Mouse (Mus musculus): Measurements from ENCODE around the gene Zfp318. TPM values are rescaled to one million over a fixed set of nuclear protein-coding genes. Genes with fewer than 3 reads are reported as not detected.

The Zfp318 gene
- polyA plus RNA-seq, 1 experiment from 2014 or later = 4.5 TPM

- WGBS (ENCODE audit: insufficient replicate concordance) = 77% methylated on average over 5 of the region's 5 CpGs
- Histone ChIP-seq H3K27ac (no peak overlapping the region), H3K4me1 (no peaks in the 10 kb centered on the region), H3K9me3 (replicated peaks) (no peaks in the 10 kb centered on the region), H3K9ac (no peak overlapping the region), H3K27me3 (replicated peaks) (no peaks in the 10 kb centered on the region; the same call in 1 of the 2 replicates), H3K4me3 (no peak overlapping the region), H3K4me2 (no peak overlapping the region), H3K36me3 (peaks cover 9% of the 10 kb centered on the region)
- ATAC-seq = no peak
Observed at GRCm38 (mm10) chr17:46418628-46419027, 35.1 kb downstream of the Zfp318 start.

DNA sequence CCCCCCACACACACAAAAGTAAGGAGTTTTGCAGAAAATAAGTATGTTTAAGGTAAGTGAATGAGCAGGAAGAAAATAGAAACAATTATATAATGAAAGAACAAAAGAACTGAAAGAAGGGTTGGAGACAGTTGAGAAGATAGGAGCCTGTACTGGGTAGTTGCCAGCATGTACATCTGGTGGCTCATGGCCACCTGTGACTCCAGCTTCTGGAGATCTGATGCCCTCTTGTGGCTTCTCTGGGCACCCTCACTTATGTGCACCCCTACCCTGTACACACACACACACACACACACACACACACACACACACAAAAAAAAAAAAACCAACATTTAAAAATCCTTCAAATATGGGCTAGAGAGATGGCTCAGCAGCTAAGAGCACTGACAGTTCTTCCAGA is 36.2 kb downstream of the Zfp318 start:
- ATAC-seq = no peak

DNA sequence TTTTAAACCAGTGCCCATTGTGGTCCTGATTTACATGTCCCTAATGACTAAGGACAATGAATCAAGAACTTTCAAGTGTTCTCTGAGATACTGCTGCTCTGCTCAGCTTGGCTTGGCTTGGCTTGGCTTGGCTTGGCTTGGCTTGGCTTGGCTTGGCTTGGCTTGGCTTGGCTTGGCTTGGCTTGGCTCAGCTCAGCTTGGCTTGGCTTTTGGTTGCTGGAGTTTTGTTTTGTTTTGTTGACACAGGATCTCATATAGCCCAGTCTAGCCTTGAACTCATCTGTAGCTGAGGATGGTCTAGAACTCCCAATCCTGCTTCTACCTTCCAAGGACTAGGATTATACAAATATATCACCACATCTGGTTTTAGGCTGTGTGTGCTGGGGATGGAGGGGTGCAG is 43.0 kb downstream of the Zfp318 start:
- no peaks in the 10 kb centered on the region for H3K4me1 ChIP-seq
- no peak overlapping the region for H3K4me3 ChIP-seq
- peaks cover 31% of the 10 kb centered on the region for H3K27me3 ChIP-seq (replicated peaks)
- H3K27ac ChIP-seq = no peak overlapping the region
- H3K4me2 ChIP-seq = no peak overlapping the region
- no peaks in the 10 kb centered on the region for H3K9me3 ChIP-seq (replicated peaks)
- H3K36me3 ChIP-seq = no peaks in the 10 kb centered on the region
- H3K9ac ChIP-seq = no peak overlapping the region
- ATAC-seq = no peak

More for the DNA sequence above, 36.2 kb downstream of the Zfp318 start:
- Histone ChIP-seq H3K36me3 (0 out of 2 replicates have a peak, but pooled peaks cover 3% of the 10 kb centered on the region), H3K4me3 (no peak overlapping the region), H3K9me3 (replicated peaks) (no peaks in the 10 kb centered on the region), H3K27ac (no peak overlapping the region), H3K9ac (no peak overlapping the region), H3K4me1 (no peaks in the 10 kb centered on the region), H3K27me3 (replicated peaks) (no peaks in the 10 kb centered on the region; the same call in 1 of the 2 replicates), H3K4me2 (no peak overlapping the region)

DNA sequence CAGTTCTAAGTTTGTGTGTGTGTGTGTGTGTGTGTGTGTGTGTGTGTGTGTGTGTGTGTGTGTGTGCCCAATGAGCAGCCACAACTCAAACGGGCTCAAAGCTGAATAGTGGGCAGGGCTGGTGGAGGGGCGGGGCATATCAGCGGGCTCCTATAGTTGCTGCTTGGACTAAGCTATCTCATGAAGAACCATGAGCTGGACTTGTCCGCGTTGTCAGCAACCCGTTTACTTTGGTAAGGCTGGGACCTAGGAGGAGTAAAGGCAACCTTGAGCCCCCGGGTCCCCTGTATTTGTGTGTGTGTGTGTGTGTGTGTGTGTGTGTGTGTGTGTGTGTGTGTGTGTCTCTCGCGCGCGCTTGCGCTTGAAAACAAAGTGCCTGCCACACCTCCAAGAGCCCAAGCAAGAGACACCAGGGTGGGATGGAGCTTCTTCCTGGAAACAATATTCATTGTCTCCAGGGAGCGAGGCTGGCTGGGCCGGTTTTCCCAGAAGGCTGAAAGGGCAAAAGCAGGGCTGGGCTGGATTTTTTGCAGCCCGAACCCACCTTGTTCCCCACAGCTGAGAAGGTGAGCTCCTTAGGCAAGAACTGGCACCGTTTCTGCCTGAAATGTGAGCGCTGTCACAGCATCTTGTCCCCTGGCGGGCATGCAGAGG is 45.4 kb downstream of the Zfp318 start, which contains the start of gene Crip3:
Crip3 (plus strand) TSS at position 166 of the 654 bp plus-strand sequence.
- H3K27ac ChIP-seq = no peak within 1 kb of the TSS
- H3K4me3 ChIP-seq = no peak within 1 kb of the TSS; the same call in 1 of the 2 replicates
- 7% methylated on average over 18 of the region's 18 CpGs for WGBS (ENCODE audit: insufficient replicate concordance)
- peaks cover 2% of the 10 kb centered on the region; the same call in 1 of the 2 replicates for H3K4me1 ChIP-seq
- H3K4me2 ChIP-seq = peak within 1 kb of the TSS; percentile 48
- H3K36me3 ChIP-seq = no peaks in the 10 kb centered on the region
- ATAC-seq = no peak
- no peak within 1 kb of the TSS for H3K9ac ChIP-seq
- no peaks in the 10 kb centered on the region for H3K9me3 ChIP-seq (replicated peaks)
- H3K27me3 ChIP-seq (replicated peaks) = peaks cover 55% of the 10 kb centered on the region

DNA sequence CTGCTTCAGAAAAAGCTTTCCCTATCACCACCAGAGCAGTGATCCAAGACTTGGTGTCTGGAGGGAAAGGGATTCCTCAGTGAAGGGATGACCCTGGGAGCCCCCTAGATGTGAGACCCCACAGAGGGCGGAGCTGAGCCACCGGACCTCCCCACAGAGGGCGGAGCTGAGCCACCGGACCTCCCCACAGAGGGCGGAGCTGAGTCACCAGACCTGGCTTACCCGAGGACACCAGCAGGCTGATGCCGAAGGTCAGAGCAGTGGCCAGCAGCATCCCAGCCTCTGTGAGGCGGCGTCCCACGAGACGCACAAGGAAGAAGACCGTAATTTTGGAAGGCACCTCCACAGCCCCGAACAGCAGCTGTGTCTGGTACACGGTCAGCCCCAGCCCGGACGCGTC is 50.1 kb downstream of the Zfp318 start:
- Histone ChIP-seq H3K4me2 (peak overlapping the region; percentile 53), H3K4me3 (no peak overlapping the region), H3K9ac (no peak overlapping the region), H3K4me1 (peaks cover 5% of the 10 kb centered on the region; the same call in 1 of the 2 replicates), H3K27me3 (replicated peaks) (peaks cover 95% of the 10 kb centered on the region), H3K36me3 (no peaks in the 10 kb centered on the region), H3K9me3 (replicated peaks) (no peaks in the 10 kb centered on the region), H3K27ac (no peak overlapping the region)
- 6% methylated on average over 17 of the region's 17 CpGs for WGBS (ENCODE audit: insufficient replicate concordance)
- ATAC-seq = 0 out of 2 replicates have a peak, but pooled peaks have one; percentile 37

DNA sequence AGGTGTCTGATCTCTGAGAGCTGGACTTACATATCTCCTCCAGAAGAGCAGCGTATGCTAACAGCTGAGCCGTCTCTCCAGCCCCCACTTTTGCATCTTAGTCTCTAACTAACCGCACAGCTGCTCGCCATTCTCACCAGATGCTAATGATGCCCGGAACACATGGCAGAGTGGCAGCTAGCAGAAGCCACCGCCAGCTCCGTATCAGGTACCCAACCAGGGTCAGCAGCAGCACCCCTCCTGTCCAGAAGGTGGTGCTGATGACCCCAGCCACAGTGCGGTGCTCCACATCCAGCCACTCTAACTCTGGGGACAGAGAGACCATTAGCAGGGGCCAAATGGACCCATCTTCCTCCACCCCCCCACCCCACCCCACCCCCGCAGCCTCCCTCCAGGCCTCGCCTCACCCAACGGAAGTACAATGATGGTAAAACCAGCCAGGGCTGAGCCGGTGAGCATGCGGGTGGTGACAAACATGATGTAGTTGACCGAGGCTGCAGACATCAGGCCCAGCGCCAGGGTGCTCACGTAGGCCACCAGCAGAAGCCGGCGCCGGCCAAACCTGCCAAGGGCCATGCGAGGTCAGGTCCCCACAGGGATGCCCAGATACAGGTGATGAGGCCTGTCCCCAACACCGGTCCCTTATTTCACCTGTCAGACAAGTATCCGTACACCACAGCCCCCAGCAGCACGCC is 53.3 kb downstream of the Zfp318 start:
- H3K27me3 ChIP-seq (replicated peaks) = peaks cover 75% of the 10 kb centered on the region
- no peak overlapping the region for H3K9ac ChIP-seq
- H3K4me2 ChIP-seq = no peak overlapping the region
- WGBS (ENCODE audit: insufficient replicate concordance) = 22% methylated on average over 23 of the region's 23 CpGs
- no peak overlapping the region for H3K27ac ChIP-seq
- H3K4me3 ChIP-seq = no peak overlapping the region
- H3K4me1 ChIP-seq = peaks cover 5% of the 10 kb centered on the region; the same call in 1 of the 2 replicates
- no peaks in the 10 kb centered on the region for H3K36me3 ChIP-seq
- no peaks in the 10 kb centered on the region for H3K9me3 ChIP-seq (replicated peaks)
- ATAC-seq = no peak

- H3K36me3 ChIP-seq = no peaks in the 10 kb centered on the region
- no peak within 1 kb of the TSS for H3K9ac ChIP-seq
- H3K4me2 ChIP-seq = no peak within 1 kb of the TSS
- no peak for ATAC-seq
- H3K4me1 ChIP-seq = peaks cover 8% of the 10 kb centered on the region; the same call in 1 of the 2 replicates
- no peak within 1 kb of the TSS for H3K27ac ChIP-seq
- 74% methylated on average over 4 of the region's 4 CpGs for WGBS (ENCODE audit: insufficient replicate concordance)
- no peak within 1 kb of the TSS for H3K4me3 ChIP-seq
- no peaks in the 10 kb centered on the region for H3K9me3 ChIP-seq (replicated peaks)
- H3K27me3 ChIP-seq (replicated peaks) = peaks cover 75% of the 10 kb centered on the region
Observed at GRCm38 (mm10) chr17:46438298-46438873, 54.9 kb downstream of the Zfp318 start, which contains the start of gene Slc22a7. Gene Slc22a7 (minus strand): TSS chr17:46438457.

GRCm38 (mm10) chr17:46439176-46439575 is 55.6 kb downstream of the Zfp318 start:
- 81% methylated on average over 10 of the region's 10 CpGs for WGBS (ENCODE audit: insufficient replicate concordance)
- Histone ChIP-seq H3K36me3 (no peaks in the 10 kb centered on the region), H3K4me3 (no peak overlapping the region), H3K27ac (no peak overlapping the region), H3K9me3 (replicated peaks) (no peaks in the 10 kb centered on the region), H3K27me3 (replicated peaks) (peaks cover 75% of the 10 kb centered on the region), H3K4me1 (0 out of 2 replicates have a peak, but pooled peaks cover 4% of the 10 kb centered on the region), H3K9ac (no peak overlapping the region), H3K4me2 (no peak overlapping the region)
- ATAC-seq = no peak

DNA sequence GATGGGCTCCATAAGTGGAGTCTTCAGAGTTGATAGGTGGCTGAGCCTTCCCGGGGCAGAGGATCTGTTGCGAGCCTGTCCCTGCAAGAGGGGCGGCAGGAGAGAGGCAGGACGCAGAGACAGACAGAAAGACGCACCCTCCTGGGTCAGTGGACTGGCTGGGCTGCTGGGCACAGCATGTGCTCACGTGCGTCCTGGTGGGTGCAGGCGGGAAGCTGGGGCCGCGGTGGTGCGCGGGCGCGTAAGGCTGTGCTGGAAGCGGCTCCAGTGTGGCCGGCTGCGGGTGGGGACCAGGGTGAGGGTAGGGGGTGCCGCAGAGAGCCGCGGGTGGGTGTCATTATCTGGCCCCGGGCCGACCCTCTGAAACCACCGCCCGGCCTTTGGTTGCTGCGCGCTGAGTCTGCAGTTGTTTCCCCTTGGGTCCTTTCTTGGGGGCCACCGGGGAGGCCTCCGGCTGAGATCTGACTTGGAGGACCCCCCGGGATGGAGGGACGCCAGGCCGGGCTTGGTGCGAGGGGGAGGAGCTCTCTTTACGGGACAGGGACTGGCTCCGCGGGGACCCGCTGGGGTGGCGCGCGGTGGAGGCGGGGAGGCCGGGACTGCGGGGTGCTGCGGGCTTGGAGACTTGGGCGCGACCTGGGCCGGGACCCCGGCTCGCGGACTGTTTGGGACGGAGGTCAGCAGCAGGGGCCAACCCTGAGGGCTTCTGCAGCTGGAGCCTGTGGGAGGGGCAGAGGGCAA is 61.5 kb downstream of the Zfp318 start:
- peak overlapping the region; percentile 50 for H3K4me2 ChIP-seq
- peaks cover 72% of the 10 kb centered on the region for H3K27me3 ChIP-seq (replicated peaks)
- no peak for ATAC-seq
- 5% methylated on average over 50 of the region's 50 CpGs for WGBS (ENCODE audit: insufficient replicate concordance)
- no peaks in the 10 kb centered on the region for H3K36me3 ChIP-seq
- H3K9ac ChIP-seq = no peak overlapping the region
- H3K27ac ChIP-seq = no peak overlapping the region
- peak overlapping the region; percentile 18 for H3K4me3 ChIP-seq
- no peaks in the 10 kb centered on the region for H3K9me3 ChIP-seq (replicated peaks)
- peaks cover 8% of the 10 kb centered on the region; the same call in 1 of the 2 replicates for H3K4me1 ChIP-seq

DNA sequence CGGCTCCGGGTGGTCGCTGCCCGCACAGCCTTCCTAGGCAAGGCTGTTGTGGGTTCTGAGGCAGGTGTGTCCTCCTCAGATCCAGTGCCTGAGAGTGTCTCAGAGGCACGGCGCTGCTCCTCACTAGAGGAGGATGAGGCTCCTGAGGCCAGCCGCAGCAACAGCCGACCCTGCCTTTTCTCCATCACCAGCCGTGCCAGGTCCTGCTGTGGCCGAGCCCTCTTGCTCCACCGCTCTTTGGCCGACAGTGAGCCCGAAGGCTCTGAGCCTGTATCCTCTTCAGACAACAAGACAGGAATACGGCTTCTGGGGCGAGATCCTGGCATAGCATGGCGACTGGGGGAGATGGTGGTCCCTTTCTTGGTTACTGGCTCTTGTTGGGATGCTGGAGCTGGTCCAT is 62.7 kb downstream of the Zfp318 start:
- ATAC-seq = no peak
- WGBS (ENCODE audit: insufficient replicate concordance) = 76% methylated on average over 16 of the region's 16 CpGs
- H3K4me1 ChIP-seq = peaks cover 8% of the 10 kb centered on the region; the same call in 1 of the 2 replicates
- H3K27ac ChIP-seq = no peak overlapping the region
- no peaks in the 10 kb centered on the region for H3K9me3 ChIP-seq (replicated peaks)
- peaks cover 78% of the 10 kb centered on the region for H3K27me3 ChIP-seq (replicated peaks)
- H3K4me3 ChIP-seq = no peak overlapping the region
- no peak overlapping the region for H3K4me2 ChIP-seq
- H3K9ac ChIP-seq = no peak overlapping the region
- no peaks in the 10 kb centered on the region for H3K36me3 ChIP-seq

DNA sequence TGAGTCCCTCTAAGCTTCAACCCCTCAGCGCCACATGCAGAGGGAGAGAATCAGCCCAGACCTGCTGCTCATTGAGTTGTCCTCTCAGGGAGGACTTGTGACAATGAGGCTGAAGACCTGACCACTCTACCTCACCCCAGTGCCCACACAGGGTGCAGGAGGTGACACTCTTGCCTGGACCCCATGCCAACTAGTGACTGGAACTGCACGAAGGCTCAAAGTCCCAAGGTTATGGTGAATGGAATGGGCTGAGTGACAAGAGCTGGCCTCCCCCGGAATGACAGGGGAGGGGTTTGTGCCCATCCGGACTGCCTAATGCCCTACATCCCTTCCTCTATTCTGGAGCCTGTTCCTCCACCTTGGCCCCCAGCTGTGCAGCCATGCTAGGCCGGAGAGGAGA is 69.2 kb downstream of the Zfp318 start:
- peaks cover 16% of the 10 kb centered on the region for H3K4me1 ChIP-seq

More for the DNA sequence above, 69.2 kb downstream of the Zfp318 start:
- Histone ChIP-seq H3K9me3 (replicated peaks) (no peaks in the 10 kb centered on the region), H3K4me2 (no peak overlapping the region), H3K36me3 (no peaks in the 10 kb centered on the region), H3K4me3 (no peak overlapping the region), H3K9ac (no peak overlapping the region), H3K27ac (no peak overlapping the region), H3K27me3 (replicated peaks) (peaks cover 78% of the 10 kb centered on the region)
- WGBS (ENCODE audit: insufficient replicate concordance) = 31% methylated on average over 5 of the region's 5 CpGs
- no peak for ATAC-seq
